Mouse (Mus musculus) kidney, postnatal 0 days (tissue): ENCODE measurements around the gene Trmt10c. TPM values are rescaled to one million over a fixed set of nuclear protein-coding genes. Genes with fewer than 3 reads are reported as not detected.
A peak's percentile ranks its signal among the peaks of the same experiment; 100 is the strongest.
"Not testable (repeated sequence)": the region's sequence is repeated elsewhere in the genome, so short reads cannot be mapped to it uniquely, and the experiment has no call there.

Experiments
- ATAC-seq: fragments of 200-750 bp; cut with Nextera tagmentation; replicated peaks from 2 replicates; pipeline ENCODE4 v1.8.0; 2017; ENCODE audit warnings: low read depth, moderate number of reproducible peaks, moderate TSS enrichment, moderate library complexity; ENCODE audit not compliant: low FRiP score
- DNase-seq: peaks from one replicate; pipeline ENCODE4 v3.0.0-alpha.2; 2016; ENCODE audit warnings: low spot score
- H3K27ac ChIP-seq: fragments of 300-500 bp; sonication (generic); 2 replicates; pipeline ENCODE4 v1.5.1; 2014; ENCODE audit warnings: mild to moderate bottlenecking
- H3K27me3 ChIP-seq: fragments of 300-500 bp; sonication (generic); 2 replicates; pipeline ENCODE4 v1.6.1; 2014; ENCODE audit warnings: low read length, mixed read lengths; ENCODE audit not compliant: insufficient read depth
- H3K36me3 ChIP-seq: fragments of 300-500 bp; sonication (generic); 2 replicates; pipeline ENCODE4 v1.6.1; 2014; ENCODE audit warnings: low read length, mixed read lengths; ENCODE audit not compliant: insufficient read depth
- H3K4me1 ChIP-seq: fragments of 300-500 bp; sonication (generic); replicated peaks from 2 replicates; pipeline ENCODE4 v1.6.1; 2014; ENCODE audit warnings: antibody characterized with exemption, low read length, mixed read lengths; ENCODE audit not compliant: insufficient read depth
- H3K4me2 ChIP-seq: fragments of 300-500 bp; sonication (generic); 2 replicates; pipeline ENCODE4 v1.6.1; 2014; ENCODE audit warnings: mild to moderate bottlenecking, low read length, moderate library complexity, mixed read lengths
- H3K4me3 ChIP-seq: fragments of 300-500 bp; sonication (generic); replicated peaks from 2 replicates; pipeline ENCODE4 v1.5.1; 2014; ENCODE audit warnings: low read depth, low read length
- H3K9ac ChIP-seq: fragments of 300-500 bp; sonication (generic); 2 replicates; pipeline ENCODE4 v1.6.1; 2014; ENCODE audit warnings: low read depth, low read length
- H3K9me3 ChIP-seq: fragments of 300-500 bp; sonication (generic); replicated peaks from 2 replicates; pipeline ENCODE4 v1.6.1; 2016; ENCODE audit warnings: low read length, inconsistent platforms, mixed read lengths
- CTCF ChIP-seq: IDR thresholded peaks from 2 replicates; pipeline ENCODE4 v1.5.1; 2016; ENCODE audit warnings: antibody characterized with exemption, low read depth, mild to moderate bottlenecking, moderate library complexity
- WGBS: fragments of 180-500 bp; shearing (Covaris S2); extraction: QIAGEN DNeasy Blood & Tissue Kit; methylation state at CpG from one replicate; pipeline ENCODE4 v1.1.7; 2014; 5-methylcytosine and 5-hydroxymethylcytosine counted together
- polyA plus RNA-seq: library from polyadenylated mRNA; unstranded; fragments of >200 nt; fragmentation: Nextera tagmentation; extraction: Ambion mirVana; gene quantifications from 2 replicates; pipeline ENCODE4 v1.2.1, GENCODE M21; 2015

The Trmt10c gene
- polyA plus RNA-seq, 1 experiment from 2014 or later, result 27.5 TPM

- ATAC-seq, result no peak
- Histone ChIP-seq H3K36me3 (no peaks in the 10 kb centered on the region), H3K4me1 (no peaks in the 10 kb centered on the region), H3K9me3 (no peaks in the 10 kb centered on the region), H3K27me3 (no peaks in the 10 kb centered on the region), H3K9ac (no peak overlapping the region), H3K4me3 (no peak overlapping the region), H3K27ac (no peak overlapping the region), H3K4me2 (no peak overlapping the region)
- DNase-seq, result no peak
- 83% methylated on average over 3 of the region's 3 CpGs for WGBS
- no peak for TF ChIP-seq CTCF
These were observed 18.3 kb upstream of the Trmt10c start for GRCm38 (mm10) chr16:56055911-56056310.

GRCm38 (mm10) chr16:56048038-56048437, 10.4 kb upstream of the Trmt10c start, which contains the start of gene Senp7:
TSS of gene Senp7 (plus strand) at chr16:56048338.
- H3K4me2 ChIP-seq, H3K27me3 ChIP-seq, H3K27ac ChIP-seq, H3K9me3 ChIP-seq, H3K36me3 ChIP-seq, ATAC-seq, DNase-seq, H3K4me3 ChIP-seq, H3K4me1 ChIP-seq, H3K9ac ChIP-seq: not testable (repeated sequence)
- WGBS, result no CpG with 5 or more reads among the region's 4 CpGs

- H3K9me3 ChIP-seq, result no peaks in the 10 kb centered on the region
- peak overlapping the region; percentile 73 for H3K4me3 ChIP-seq
- peak overlapping the region; percentile 90 for H3K9ac ChIP-seq
- no peak for DNase-seq
- H3K4me1 ChIP-seq, result no peaks in the 10 kb centered on the region
- WGBS, result 33% methylated on average over 8 of the region's 8 CpGs
- peak overlapping the region; percentile 89 for H3K27ac ChIP-seq
- no peaks in the 10 kb centered on the region for H3K27me3 ChIP-seq
- no peak for TF ChIP-seq CTCF
- peak; percentile 21 for ATAC-seq
- H3K36me3 ChIP-seq, result peaks cover 12% of the 10 kb centered on the region
- peak overlapping the region; percentile 63 for H3K4me2 ChIP-seq
These were observed 471 bp upstream of the Trmt10c start for GRCm38 (mm10) chr16:56038090-56038489.

- no peak for ATAC-seq
- H3K36me3 ChIP-seq, result peaks cover 14% of the 10 kb centered on the region
These were observed 1.1 kb downstream of the Trmt10c start for GRCm38 (mm10) chr16:56036501-56036900.

GRCm38 (mm10) chr16:56034566-56034965, 3.1 kb downstream of the Trmt10c start:
- peaks cover 14% of the 10 kb centered on the region for H3K36me3 ChIP-seq
- H3K4me2 ChIP-seq, result no peak overlapping the region
- no peak overlapping the region for H3K27ac ChIP-seq
- no peak overlapping the region for H3K9ac ChIP-seq
- 96% methylated on average over 6 of the region's 6 CpGs for WGBS
- no peak for TF ChIP-seq CTCF
- no peaks in the 10 kb centered on the region for H3K4me1 ChIP-seq
- no peak overlapping the region for H3K4me3 ChIP-seq
- H3K27me3 ChIP-seq, result no peaks in the 10 kb centered on the region
- ATAC-seq (no peak), DNase-seq (no peak)
- no peaks in the 10 kb centered on the region for H3K9me3 ChIP-seq

More at GRCm38 (mm10) chr16:56036501-56036900, 1.1 kb downstream of the Trmt10c start:
- Histone ChIP-seq H3K4me2 (peak overlapping the region; percentile 63), H3K4me1 (no peaks in the 10 kb centered on the region), H3K27ac (no peak overlapping the region), H3K9ac (peak overlapping the region; percentile 90; the same call in 1 of the 2 replicates), H3K4me3 (peak overlapping the region; percentile 73), H3K27me3 (no peaks in the 10 kb centered on the region), H3K9me3 (no peaks in the 10 kb centered on the region)
- 52% methylated on average over 6 of the region's 6 CpGs for WGBS
- TF ChIP-seq CTCF, result no peak
- DNase-seq, result no peak

GRCm38 (mm10) chr16:56029661-56030082, 7.9 kb downstream of the Trmt10c start, which contains the start of gene Pcnp:
TSS of gene Pcnp (minus strand) at chr16:56029739.
- H3K36me3 ChIP-seq, result peaks cover 16% of the 10 kb centered on the region
- DNase-seq, result peak; percentile 99
- H3K27me3 ChIP-seq, result no peaks in the 10 kb centered on the region
- TF ChIP-seq CTCF, result no peak
- peak within 1 kb of the TSS; percentile 96 for H3K9ac ChIP-seq
- peak within 1 kb of the TSS; percentile 81 for H3K4me2 ChIP-seq
- under 1% methylated on average over 38 of the region's 39 CpGs for WGBS
- no peaks in the 10 kb centered on the region for H3K9me3 ChIP-seq
- peak; percentile 100 for ATAC-seq
- H3K4me3 ChIP-seq, result peak within 1 kb of the TSS; percentile 92
- peak within 1 kb of the TSS; percentile 94 for H3K27ac ChIP-seq
- peaks cover 8% of the 10 kb centered on the region; the same call in 1 of the 2 replicates for H3K4me1 ChIP-seq
